Mouse (Mus musculus): Measurements from ENCODE around the gene Ston2.

DNA sequence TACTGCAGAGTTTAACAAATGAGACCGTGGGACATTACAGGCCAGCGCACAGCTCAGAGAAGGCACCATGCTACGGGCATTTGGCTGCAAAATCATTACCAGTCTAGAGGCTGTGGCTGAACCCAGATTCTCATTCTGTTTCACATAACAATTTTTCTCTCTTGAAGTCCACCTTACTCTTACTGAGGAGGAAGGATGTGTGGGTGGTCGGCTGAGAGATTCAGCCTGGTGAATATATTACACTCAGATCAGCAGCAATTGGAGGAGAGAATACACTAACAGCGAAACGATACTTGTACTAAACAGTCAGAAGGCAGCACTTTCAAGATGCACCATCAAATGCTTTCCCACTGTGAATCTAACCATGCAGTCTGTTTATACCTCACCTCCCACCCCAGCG lies 74.8 kb downstream of the Ston2 start:
- TF ChIP-seq GATA1 (IDR thresholded peaks at IDR 0.05; ENCODE audit: borderline replicate concordance, low read length) (no peak), FLI1 (IDR thresholded peaks at IDR 0.05; ENCODE audit: low read length) (no peak)
